13 mouse cellular contexts compared by ENCODE assay signal in the genomic region with DNA sequence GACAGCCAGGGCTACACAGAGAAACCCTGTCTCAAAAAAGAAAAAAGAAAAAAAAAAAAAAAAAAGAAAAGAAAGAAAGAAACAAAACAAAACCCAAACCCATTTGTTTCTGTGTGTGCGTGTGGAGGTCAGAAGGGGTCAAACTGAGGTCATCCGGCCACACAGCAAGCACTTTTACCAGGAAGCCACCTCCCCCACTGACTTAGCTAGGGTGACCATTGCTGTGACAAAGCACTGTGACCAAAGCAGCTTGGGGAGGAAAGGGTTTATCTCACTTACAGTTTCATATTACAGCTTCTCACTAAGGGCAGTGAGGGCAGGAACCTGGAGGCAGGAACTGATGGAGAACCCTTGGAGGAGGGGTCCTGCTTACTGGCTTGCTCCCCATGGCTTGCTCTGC. TPM values are rescaled to one million over a fixed set of nuclear protein-coding genes. Genes with fewer than 3 reads are reported as not detected.
"Had no signal": no experiment of that assay in that cellular context is flagged by ENCODE, and none has a peak within 500 bp of the region (broad histone marks: within the 10 kb centered on the region; RNA-seq: fewer than 3 reads in every experiment).

No protein-coding gene starts in this region.

- DNase-seq: lung, adult 18-20 months; lung, embryonic 14.5 days; lung, postnatal 10 days; lung, postnatal 4 days; midbrain, embryonic 14.5 days; right cerebral cortex, postnatal 14 days; thymus, adult 2 months; thymus, postnatal 25 days; thymus, postnatal 4 days had no signal

RNA-seq across cellular contexts. Expression of a gene that starts 18.1 kb away (rescaled TPM):
- total RNA-seq: megakaryocyte-erythroid progenitor cell, adult 5-6 weeks had no signal
- polyA plus RNA-seq: liver, embryonic 16.5 days had no signal

RNA-seq across cellular contexts. Expression of a gene that starts 39.6 kb away (rescaled TPM):
- total RNA-seq: megakaryocyte-erythroid progenitor cell, adult 5-6 weeks had no signal
- polyA plus RNA-seq: liver, embryonic 16.5 days had no signal

RNA-seq across cellular contexts. Expression of a gene that starts 51.6 kb away (rescaled TPM):
- total RNA-seq: megakaryocyte-erythroid progenitor cell, adult 5-6 weeks had no signal
- polyA plus RNA-seq: lung, embryonic 14.5 days; midbrain, embryonic 10.5 days; midbrain, embryonic 14.5 days; midbrain, embryonic 16.5 days had no signal
